Mouse (Mus musculus) limb, embryonic 14.5 days (tissue): ENCODE measurements around the gene Fbxl17. TPM values are rescaled to one million over a fixed set of nuclear protein-coding genes. Genes with fewer than 3 reads are reported as not detected.

ENCODE experiments used
- ATAC-seq: fragments of 200-750 bp; cut with Nextera tagmentation; 2 replicates; pipeline ENCODE4 v1.8.0; 2017; ENCODE audit warnings: low read depth, moderate number of reproducible peaks, moderate TSS enrichment; ENCODE audit not compliant: low FRiP score
- DNase-seq: peaks from one replicate; pipeline ENCODE4 v3.0.0-alpha.2; 2015; ENCODE audit warnings: low spot score
- H3K27ac ChIP-seq: fragments of 300-500 bp; sonication (generic); replicated peaks from 2 replicates; pipeline ENCODE4 v1.5.1; 2014; ENCODE audit warnings: low read depth, mild to moderate bottlenecking, low read length, moderate library complexity, mixed read lengths
- H3K27me3 ChIP-seq: fragments of 300-500 bp; sonication (generic); 2 replicates; pipeline ENCODE4 v1.6.1; 2014; ENCODE audit warnings: low read length, mixed read lengths; ENCODE audit not compliant: control insufficient read depth, insufficient read depth
- H3K36me3 ChIP-seq: fragments of 300-500 bp; sonication (generic); 2 replicates; pipeline ENCODE4 v1.6.1; 2014; ENCODE audit warnings: mild to moderate bottlenecking, low read length, moderate library complexity, mixed read lengths; ENCODE audit not compliant: control insufficient read depth, insufficient read depth
- H3K4me1 ChIP-seq: fragments of 300-500 bp; sonication (generic); 2 replicates; pipeline ENCODE4 v1.6.1; 2014; ENCODE audit warnings: antibody characterized with exemption, low read length, mixed read lengths; ENCODE audit not compliant: control insufficient read depth, insufficient read depth
- H3K4me2 ChIP-seq: fragments of 300-500 bp; sonication (generic); replicated peaks from 2 replicates; pipeline ENCODE4 v1.6.1; 2014; ENCODE audit warnings: low read depth, mild to moderate bottlenecking, low read length, moderate library complexity; ENCODE audit not compliant: severe bottlenecking
- H3K4me3 ChIP-seq: fragments of 300-500 bp; sonication (generic); replicated peaks from 2 replicates; pipeline ENCODE4 v1.5.1; 2014; ENCODE audit warnings: low read length
- H3K9ac ChIP-seq: fragments of 300-500 bp; sonication (generic); 2 replicates; pipeline ENCODE4 v1.6.1; 2014; ENCODE audit warnings: mild to moderate bottlenecking, low read depth, low read length, moderate library complexity; ENCODE audit not compliant: severe bottlenecking
- H3K9me3 ChIP-seq: fragments of 300-500 bp; sonication (generic); 2 replicates; pipeline ENCODE4 v1.6.1; 2016; ENCODE audit warnings: low read length; ENCODE audit not compliant: control insufficient read depth
- POLR2A ChIP-seq: fragments of 200-500 bp; IDR thresholded peaks from 2 replicates; pipeline ENCODE4 v1.8.0; 2012; ENCODE audit warnings: inconsistent platforms, mild to moderate bottlenecking, moderate library complexity, borderline replicate concordance; ENCODE audit not compliant: insufficient read depth, insufficient read length; ENCODE audit errors: extremely low read depth
- WGBS: fragments of 180-500 bp; shearing (Covaris S2); extraction: QIAGEN DNeasy Blood & Tissue Kit; methylation state at CpG from one replicate; pipeline ENCODE4 v1.1.7; 2014; 5-methylcytosine and 5-hydroxymethylcytosine counted together
- polyA plus RNA-seq, 2 experiments: library from polyadenylated mRNA; depleted of rRNA in 1 of 2; stranded (reverse) in 1 of 2; unstranded in 1 of 2; fragments of >200 nt; fragmentation: Nextera tagmentation in 1 of 2; extraction: Ambion mirVana in 1 of 2; gene quantifications; 2 replicates each; pipeline versions ENCODE4 v1.2.1 to v1.2.3; 2012 to 2014

Fbxl17 gene
- polyA plus RNA-seq, 2 experiments = 12.6 to 12.9 TPM

GRCm38 (mm10) chr17:63110994-63111393 lies 388.8 kb downstream of the Fbxl17 start:
- 66% methylated on average over 6 of the region's 6 CpGs for WGBS
- peaks cover 10% of the 10 kb centered on the region for H3K4me1 ChIP-seq
- no peak overlapping the region for H3K9ac ChIP-seq
- H3K36me3 ChIP-seq = no peaks in the 10 kb centered on the region
- no peak overlapping the region for H3K4me2 ChIP-seq
- no peaks in the 10 kb centered on the region for H3K27me3 ChIP-seq
- ATAC-seq (no peak), DNase-seq (no peak)
- H3K27ac ChIP-seq = no peak overlapping the region
- no peak for TF ChIP-seq POLR2A
- H3K9me3 ChIP-seq = no peaks in the 10 kb centered on the region
- no peak overlapping the region for H3K4me3 ChIP-seq

DNA sequence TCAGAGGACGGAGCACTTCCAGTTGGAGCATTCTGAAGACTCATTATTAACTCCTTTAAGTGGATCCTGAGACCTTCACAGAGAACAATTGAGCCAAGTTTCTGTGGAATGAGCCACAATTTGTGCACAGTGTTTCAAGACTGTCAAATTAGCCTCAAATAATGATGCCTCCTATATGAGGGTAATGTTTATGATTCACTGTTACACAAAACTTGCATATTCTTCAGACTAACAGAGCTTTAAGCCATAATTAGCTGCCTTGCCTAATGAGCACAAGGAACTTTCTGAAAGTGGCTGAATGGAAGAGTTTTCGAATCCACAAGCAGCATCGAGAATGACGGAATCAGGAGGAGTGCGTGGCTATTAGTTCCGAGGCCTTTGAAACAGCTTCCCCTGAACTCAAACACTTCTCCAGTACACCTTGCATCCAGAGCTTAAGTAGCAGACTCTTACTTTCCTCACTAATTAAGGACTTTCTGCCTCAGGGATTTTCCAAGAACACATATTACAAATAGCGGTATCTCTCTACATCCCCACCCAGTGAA lies 389.5 kb downstream of the Fbxl17 start:
- H3K4me1 ChIP-seq = peaks cover 3% of the 10 kb centered on the region; the same call in 1 of the 2 replicates
- ATAC-seq (no peak), DNase-seq (no peak)
- WGBS = 77% methylated on average over 7 of the region's 7 CpGs
- TF ChIP-seq POLR2A = no peak
- H3K4me2 ChIP-seq = no peak overlapping the region
- H3K9me3 ChIP-seq = no peaks in the 10 kb centered on the region
- no peak overlapping the region for H3K4me3 ChIP-seq
- no peaks in the 10 kb centered on the region for H3K27me3 ChIP-seq
- no peaks in the 10 kb centered on the region for H3K36me3 ChIP-seq
- H3K9ac ChIP-seq = no peak overlapping the region
- no peak overlapping the region for H3K27ac ChIP-seq

- DNase-seq = no peak
- Histone ChIP-seq H3K4me1 (no peaks in the 10 kb centered on the region), H3K9me3 (no peaks in the 10 kb centered on the region), H3K36me3 (no peaks in the 10 kb centered on the region), H3K4me2 (no peak overlapping the region), H3K27ac (no peak overlapping the region), H3K27me3 (no peaks in the 10 kb centered on the region), H3K4me3 (no peak overlapping the region), H3K9ac (no peak overlapping the region)
- TF ChIP-seq POLR2A = no peak
- WGBS = 87% methylated on average over 5 of the region's 5 CpGs
- ATAC-seq = no peak
Observed at GRCm38 (mm10) chr17:63108035-63108434, 391.8 kb downstream of the Fbxl17 start.

- no peak overlapping the region for H3K27ac ChIP-seq
- H3K9ac ChIP-seq = no peak overlapping the region
- DNase-seq (no peak), ATAC-seq (no peak)
- no peaks in the 10 kb centered on the region for H3K27me3 ChIP-seq
- no peak overlapping the region for H3K4me2 ChIP-seq
- 52% methylated on average over 4 of the region's 4 CpGs for WGBS
- H3K4me1 ChIP-seq = no peaks in the 10 kb centered on the region
- no peak overlapping the region for H3K4me3 ChIP-seq
- no peaks in the 10 kb centered on the region for H3K9me3 ChIP-seq
- no peaks in the 10 kb centered on the region for H3K36me3 ChIP-seq
- TF ChIP-seq POLR2A = no peak
Observed at GRCm38 (mm10) chr17:63107515-63107914, 392.3 kb downstream of the Fbxl17 start.

- Histone ChIP-seq H3K27ac (no peak overlapping the region), H3K4me3 (no peak overlapping the region), H3K9ac (no peak overlapping the region), H3K27me3 (no peaks in the 10 kb centered on the region), H3K4me2 (no peak overlapping the region), H3K9me3 (0 out of 2 replicates have a peak, but pooled peaks cover 4% of the 10 kb centered on the region), H3K4me1 (no peaks in the 10 kb centered on the region), H3K36me3 (no peaks in the 10 kb centered on the region)
- DNase-seq (no peak), ATAC-seq (no peak)
- no peak for TF ChIP-seq POLR2A
- WGBS = 47% methylated on average over 2 of the region's 2 CpGs
Observed at GRCm38 (mm10) chr17:63095553-63095952, 404.3 kb downstream of the Fbxl17 start.

DNA sequence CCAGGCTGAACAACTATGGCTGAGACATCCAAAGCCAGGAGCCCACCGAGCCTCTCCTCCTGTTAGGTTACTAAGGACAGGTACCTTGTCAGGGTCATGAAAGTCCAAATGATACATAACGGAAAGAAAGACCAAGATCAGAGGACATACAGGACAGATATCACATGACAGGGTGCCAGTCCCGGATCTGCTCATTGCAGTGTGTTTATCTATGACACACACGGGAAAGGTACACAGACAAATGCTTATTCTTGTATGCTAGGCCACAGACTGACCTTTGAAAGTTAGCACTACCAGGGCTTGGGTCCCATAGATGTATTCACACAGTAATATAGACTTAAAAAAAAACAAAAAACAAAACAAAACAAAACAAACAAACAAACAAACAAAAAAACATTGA lies 404.8 kb downstream of the Fbxl17 start:
- no peaks in the 10 kb centered on the region for H3K36me3 ChIP-seq
- 0 out of 2 replicates have a peak, but pooled peaks cover 4% of the 10 kb centered on the region for H3K9me3 ChIP-seq
- H3K27me3 ChIP-seq = no peaks in the 10 kb centered on the region
- no peaks in the 10 kb centered on the region for H3K4me1 ChIP-seq
- H3K4me3 ChIP-seq = no peak overlapping the region
- no peak for TF ChIP-seq POLR2A
- WGBS = 87% methylated on average over 4 of the region's 4 CpGs
- ATAC-seq (no peak), DNase-seq (no peak)
- no peak overlapping the region for H3K4me2 ChIP-seq
- no peak overlapping the region for H3K27ac ChIP-seq
- H3K9ac ChIP-seq = no peak overlapping the region
